ENCODE assay signal across 9 mouse cellular contexts in the genomic region with DNA sequence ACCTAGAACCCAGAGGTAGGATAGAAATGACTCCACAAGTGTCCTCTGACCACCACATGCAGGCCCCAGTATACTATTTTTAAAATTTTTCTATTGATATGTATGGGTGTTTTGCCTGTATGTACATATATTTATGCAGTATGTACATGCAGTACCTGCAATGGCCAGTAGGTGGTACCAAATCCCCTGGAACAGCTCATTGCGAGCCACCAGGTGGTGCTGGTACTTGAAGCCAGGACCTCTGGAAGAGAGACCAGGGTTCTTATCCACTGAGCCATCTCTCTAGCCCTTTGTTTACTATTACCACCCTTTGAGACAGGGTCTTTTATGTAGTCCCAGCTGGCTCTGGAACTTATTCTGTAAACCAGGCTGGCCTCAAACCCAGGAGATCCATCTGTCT. TPM values are rescaled to one million over a fixed set of nuclear protein-coding genes. Genes with fewer than 3 reads are reported as not detected.
DNase-seq lines count a peak whose midpoint lies in the region; ATAC-seq lines count a peak whose summit lies in the region.
"Had no signal": no experiment of that assay in that cellular context is flagged by ENCODE, and none has a peak within 500 bp of the region (broad histone marks: within the 10 kb centered on the region; RNA-seq: fewer than 3 reads in every experiment).

No protein-coding gene starts in this region.

- DNase-seq in ovary, postnatal 10 days (ENCODE audit: low spot score): peak; percentile 38
- no peak for DNase-seq in ovary, adult 18-20 months (ENCODE audit: low spot score)
- DNase-seq in embryo, embryonic 10 days (ENCODE audit: low spot score): peak; percentile 82
- peak; percentile 75 to 81 for DNase-seq in heart, postnatal 36 days
- DNase-seq in retina, embryonic 14.5 days (ENCODE audit: low spot score): peak; percentile 84
- peak; percentile 96 for DNase-seq in thymus, postnatal 4 days

- H3K36me3 ChIP-seq in liver, embryonic 12.5 days: peaks cover 8% of the 10 kb centered on the region

- no peak overlapping the region for H3K9ac ChIP-seq in liver, embryonic 12.5 days
- H3K9ac ChIP-seq: hindbrain, embryonic 15.5 days had no signal

- 22% methylated on average over 1 of the region's 1 CpGs for WGBS in liver, embryonic 12.5 days (ENCODE audit: insufficient replicate concordance)

- 0 out of 2 replicates have a peak, but pooled peaks cover 3% of the 10 kb centered on the region for H3K9me3 ChIP-seq in liver, embryonic 12.5 days (replicated peaks)
- H3K9me3 ChIP-seq: hindbrain, embryonic 15.5 days had no signal

- H3K4me1 ChIP-seq in liver, embryonic 12.5 days: peaks cover 40% of the 10 kb centered on the region

- H3K27ac ChIP-seq in liver, embryonic 12.5 days: 0 out of 2 replicates have a peak overlapping the region, but pooled peaks have one; percentile 96
- H3K27ac ChIP-seq: hindbrain, embryonic 15.5 days had no signal

- intact Hi-C loops in heart, postnatal 36 days (cut with DNase I): loop anchor here (1.0 kb wide), 1 partner anchor 198 kb away; no protein-coding TSS in a partner anchor

- ATAC-seq in activated CD4-positive, CD25-positive, alpha-beta regulatory T cell, adult 4 months: peak; percentile 43
- no peak for ATAC-seq in liver, embryonic 12.5 days

- H3K4me3 ChIP-seq in liver, embryonic 12.5 days: no peak overlapping the region
- H3K4me3 ChIP-seq: hindbrain, embryonic 15.5 days had no signal

- H3K4me2 ChIP-seq in liver, embryonic 12.5 days: no peak overlapping the region
- H3K4me2 ChIP-seq: hindbrain, embryonic 15.5 days had no signal

- H3K27me3 ChIP-seq in liver, embryonic 12.5 days (replicated peaks): no peaks in the 10 kb centered on the region
- H3K27me3 ChIP-seq: hindbrain, embryonic 15.5 days had no signal

RNA-seq across cellular contexts. Expression of a gene that starts 2.3 kb away (rescaled TPM):
- polyA plus RNA-seq in activated CD4-positive, CD25-positive, alpha-beta regulatory T cell, adult 4 months (2017; shearing (Covaris generic)): 10 to 100 TPM; 35.4 to 43.2 TPM
- total RNA-seq in heart, postnatal 36 days (2021): 10 to 100 TPM; 24.7 to 27.9 TPM
- polyA plus RNA-seq in liver, embryonic 12.5 days (2016; fragmentation: Nextera tagmentation; extraction: Ambion mirVana): 17.4 and 18.8 TPM in 2 replicates
